Mouse (Mus musculus): ENCODE measurements at regions not wholly inside any gene's neighbourhood (a gene's known extent, or its start where the extent isn't known, plus 50 kb on each side); places are given as distances from the start of the nearest gene placed in this dataset.

DNA sequence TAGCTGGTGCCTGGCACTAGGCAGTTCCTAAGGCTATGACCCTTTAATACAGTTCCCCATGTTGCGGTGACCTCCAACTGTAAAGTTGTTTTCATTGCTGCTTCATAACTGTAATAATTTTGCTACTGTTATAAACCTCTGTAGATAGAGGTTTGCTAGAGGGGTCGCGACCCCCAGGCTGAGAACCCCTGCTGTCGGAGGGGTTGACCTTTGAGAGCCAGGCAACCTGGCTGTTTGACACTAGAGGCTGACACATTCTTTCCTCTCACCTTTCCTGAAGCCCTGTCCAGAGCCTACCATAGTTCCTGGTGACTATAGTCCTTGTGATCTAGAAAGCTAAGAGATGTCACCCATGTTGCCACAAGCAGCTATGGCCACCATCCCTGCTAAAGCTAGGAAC, 272.9 kb downstream of the Matn1 start:
- H3K4me1 ChIP-seq (ENCODE audit: control insufficient read depth in 1 of 2, insufficient read depth in 2 of 2): no peaks in the 10 kb centered on the region
- dilution Hi-C loops (cut with MboI; ENCODE audit: extremely low pct_ligation_motif_present, extremely low pct_unique_long_range_greater_than_20kb, low sequenced_read_pairs): no loop called here
- no peak for DNase-seq (ENCODE audit: extremely low read depth)
- in situ Hi-C loops (cut with MboI; ENCODE audit: low pct_ligation_motif_present, low pct_unique_long_range_greater_than_20kb, low sequenced_read_pairs): no loop called here
- H3K27me3 ChIP-seq (replicated peaks): peaks cover 54% of the 10 kb centered on the region
- no peaks in the 10 kb centered on the region for H3K79me2 ChIP-seq (replicated peaks; ENCODE audit: control insufficient read depth, extremely low read depth, insufficient read depth, poor library complexity, severe bottlenecking)
- no peaks in the 10 kb centered on the region for H3K36me3 ChIP-seq (replicated peaks in 1 of 2; ENCODE audit: control insufficient read depth in 1 of 2, insufficient read depth in 1 of 2, low read length in 1 of 2)
- peaks cover 1% of the 10 kb centered on the region for H3K9me3 ChIP-seq (replicated peaks; ENCODE audit: low read length)
- H3K9ac ChIP-seq (ENCODE audit: insufficient read depth, low read depth): no peak overlapping the region
- no peak overlapping the region for H3K4me3 ChIP-seq (replicated peaks in 1 of 3; ENCODE audit: low read depth in 2 of 3, low read length in 2 of 3, poor library complexity in 1 of 3)
- no peak overlapping the region for H3K27ac ChIP-seq (ENCODE audit: insufficient read depth, low read depth)
- TF ChIP-seq CHD2 (IDR thresholded peaks at IDR 0.05; ENCODE audit: low read length) (peak; percentile 74; the same call in 1 of the 2 replicates), CTCF (conservative IDR thresholded peaks at IDR 0.05 in 1 of 2, IDR thresholded peaks at IDR 0.05 in 1 of 2; ENCODE audit: low read depth in 2 of 2, low read length in 2 of 2) (no peak)
- no peak overlapping the region for H3K4me2 ChIP-seq (ENCODE audit: insufficient read depth, low read depth, poor library complexity, severe bottlenecking)

GRCm38 (mm10) chr4:131217571-131218155, 273.5 kb downstream of the Matn1 start:
- Histone ChIP-seq H3K79me2 (replicated peaks; ENCODE audit: control insufficient read depth, extremely low read depth, insufficient read depth, poor library complexity, severe bottlenecking) (no peaks in the 10 kb centered on the region), H3K4me3 (replicated peaks in 1 of 3; ENCODE audit: low read depth in 2 of 3, low read length in 2 of 3, poor library complexity in 1 of 3) (no peak overlapping the region), H3K4me2 (ENCODE audit: insufficient read depth, low read depth, poor library complexity, severe bottlenecking) (no peak overlapping the region), H3K36me3 (replicated peaks in 1 of 2; ENCODE audit: control insufficient read depth in 1 of 2, insufficient read depth in 1 of 2, low read length in 1 of 2) (no peaks in the 10 kb centered on the region), H3K4me1 (ENCODE audit: control insufficient read depth in 1 of 2, insufficient read depth in 2 of 2) (no peaks in the 10 kb centered on the region), H3K9me3 (replicated peaks; ENCODE audit: low read length) (peaks cover 1% of the 10 kb centered on the region), H3K9ac (ENCODE audit: insufficient read depth, low read depth) (no peak overlapping the region), H3K27me3 (replicated peaks) (peaks cover 54% of the 10 kb centered on the region), H3K27ac (ENCODE audit: insufficient read depth, low read depth) (no peak overlapping the region)
- in situ Hi-C loops (cut with MboI; ENCODE audit: low pct_ligation_motif_present, low pct_unique_long_range_greater_than_20kb, low sequenced_read_pairs): no loop called here
- no peak for DNase-seq (ENCODE audit: extremely low read depth)
- dilution Hi-C loops (cut with MboI; ENCODE audit: extremely low pct_ligation_motif_present, extremely low pct_unique_long_range_greater_than_20kb, low sequenced_read_pairs): no loop called here
- no peak for TF ChIP-seq ZKSCAN1 (IDR thresholded peaks at IDR 0.05; ENCODE audit: borderline replicate concordance, low read depth, low read length)
- TF ChIP-seq ELF1 (IDR thresholded peaks at IDR 0.05; ENCODE audit: low read depth, low read length): no peak
- TF ChIP-seq ZNF384 (IDR thresholded peaks at IDR 0.05; ENCODE audit: low read depth, low read length): no peak
- TF ChIP-seq MAFK (IDR thresholded peaks at IDR 0.05; ENCODE audit: insufficient replicate concordance, low read length): no peak
- TF ChIP-seq MYC (IDR thresholded peaks at IDR 0.05; ENCODE audit: low read depth, low read length): no peak
- TF ChIP-seq CHD1 (IDR thresholded peaks at IDR 0.05; ENCODE audit: low read depth, low read length): no peak
- no peak for TF ChIP-seq POLR2A (IDR thresholded peaks at IDR 0.05; ENCODE audit: low read depth, low read length)
- no peak for TF ChIP-seq EP300 (IDR thresholded peaks at IDR 0.05; ENCODE audit: low read length)
- no peak for TF ChIP-seq HCFC1 (IDR thresholded peaks at IDR 0.05; ENCODE audit: low read depth, low read length)
- no peak for TF ChIP-seq IRF4 (IDR thresholded peaks at IDR 0.05; ENCODE audit: low read depth, low read length)
- no peak for TF ChIP-seq NRF1 (IDR thresholded peaks at IDR 0.05; ENCODE audit: low read depth, low read length)
- no peak for TF ChIP-seq SIN3A (IDR thresholded peaks at IDR 0.05; ENCODE audit: low read length)
- TF ChIP-seq PAX5 (IDR thresholded peaks at IDR 0.05; ENCODE audit: low read length): no peak
- no peak for TF ChIP-seq TBP (conservative IDR thresholded peaks at IDR 0.05; ENCODE audit: low read depth, low read length)
- TF ChIP-seq USF2 (conservative IDR thresholded peaks at IDR 0.05; ENCODE audit: low read depth, low read length): no peak
- no peak for TF ChIP-seq ZMIZ1 (IDR thresholded peaks at IDR 0.05; ENCODE audit: low read depth, low read length)
- TF ChIP-seq CHD2 (IDR thresholded peaks at IDR 0.05; ENCODE audit: low read length): no peak
- no peak for TF ChIP-seq RAD21 (IDR thresholded peaks at IDR 0.05; ENCODE audit: low read depth, low read length)

All from CH12.LX (cell line).